Mouse (Mus musculus) cortical plate, adult 2 months (tissue): ENCODE data around the gene Gramd1a.

Source experiments
- CTCF ChIP-seq: fragments of 200-500 bp; IDR thresholded peaks from 2 replicates; pipeline ENCODE4 v1.5.1; 2011; ENCODE audit warnings: mild to moderate bottlenecking, control low read depth, low read length; ENCODE audit not compliant: insufficient read depth; ENCODE audit errors: extremely low read depth
- POLR2A ChIP-seq: fragments of 200-500 bp; IDR thresholded peaks from 2 replicates; pipeline ENCODE4 v1.6.1; 2011; ENCODE audit warnings: mild to moderate bottlenecking, low read length, control low read depth; ENCODE audit not compliant: insufficient read depth; ENCODE audit errors: extremely low read depth

- no peak for TF ChIP-seq CTCF
- TF ChIP-seq POLR2A, result no peak
Observed at GRCm38 (mm10) chr7:31149751-31150565, 5.7 kb downstream of the Gramd1a start.
